Mouse (Mus musculus): ENCODE results near the gene Cyp2j12. TPM values are rescaled to one million over a fixed set of nuclear protein-coding genes. Genes with fewer than 3 reads are reported as not detected.
A peak's percentile ranks its signal among the peaks of the same experiment; 100 is the strongest.
"Not testable (repeated sequence)": the region's sequence is repeated elsewhere in the genome, so short reads cannot be mapped to it uniquely, and the experiment has no call there.

The Cyp2j12 gene
- total RNA-seq (2012; rRNA removed), result not detected in 2 replicates

DNA sequence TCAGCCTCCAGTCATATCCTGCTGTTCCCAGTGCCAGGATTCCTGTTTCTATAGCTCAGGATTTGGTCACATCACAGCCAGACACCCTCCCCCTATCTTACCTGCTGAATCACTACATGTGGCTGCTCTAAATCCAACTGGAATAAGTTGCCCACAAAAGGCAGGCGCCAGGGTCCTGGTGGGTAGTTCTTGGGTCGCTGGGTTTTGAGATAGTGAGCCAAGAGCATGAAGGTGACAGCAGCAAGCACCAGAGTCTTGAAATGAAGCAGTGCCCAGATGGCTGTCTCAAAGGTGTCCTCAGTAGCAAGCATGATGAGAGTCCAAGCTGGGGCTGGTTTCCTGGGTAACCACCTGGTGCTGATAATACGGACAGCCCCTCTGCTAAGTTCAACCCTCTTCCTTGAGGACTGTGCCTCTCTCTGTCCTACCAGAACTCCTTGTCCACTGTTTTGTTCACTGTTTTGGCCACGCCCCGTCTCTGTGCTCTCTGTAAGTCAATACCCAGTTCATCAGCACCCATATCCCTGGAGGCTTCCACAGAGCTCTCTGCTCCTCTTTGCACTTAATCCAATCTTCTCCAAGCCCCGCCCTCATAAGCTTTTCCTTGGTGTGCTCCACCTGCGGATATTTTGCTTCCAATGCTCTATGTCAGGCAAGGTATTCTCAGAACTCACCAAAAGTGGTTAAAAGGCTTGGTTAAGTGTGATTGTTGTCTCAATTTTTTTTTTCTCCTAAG, at the start of gene Cyp2j12:
Gene Cyp2j12, minus strand, starts transcription at position 421 of the 736 bp plus-strand sequence.
- TF ChIP-seq CHD2 (IDR thresholded peaks at IDR 0.05; ENCODE audit: low read depth, low read length) (no peak), HCFC1 (IDR thresholded peaks at IDR 0.05; ENCODE audit: borderline replicate concordance, insufficient read depth, low read length) (no peak), ZC3H11A (IDR thresholded peaks at IDR 0.05; ENCODE audit: borderline replicate concordance, low read depth, low read length) (no peak), MAFK (IDR thresholded peaks at IDR 0.05; ENCODE audit: insufficient read depth, low read depth, low read length) (no peak), ZNF384 (IDR thresholded peaks at IDR 0.05; ENCODE audit: low read depth, low read length) (no peak)
- in situ Hi-C loops (cut with MboI; ENCODE audit: low sequenced_read_pairs in 2 of 2, unreplicated experiment in 2 of 2), result no loop called here

GRCm38 (mm10) chr4:96189321-96189720, 48.4 kb upstream of the Cyp2j12 start:
- H3K9me3 ChIP-seq (ENCODE audit: control insufficient read depth, insufficient read depth, low read depth, low read length); DNase-seq (ENCODE audit: low read depth, low spot score); in situ Hi-C loops (cut with MboI; ENCODE audit: low sequenced_read_pairs in 2 of 2, unreplicated experiment in 2 of 2); H3K9ac ChIP-seq (ENCODE audit: insufficient read depth, low read depth, low read length, poor library complexity, severe bottlenecking); H3K4me3 ChIP-seq (ENCODE audit: insufficient read depth in 1 of 2, low read depth in 1 of 2, low read length in 2 of 2, poor library complexity in 1 of 2, severe bottlenecking in 1 of 2); H3K36me3 ChIP-seq (ENCODE audit: control insufficient read depth, insufficient read depth, low read length, poor library complexity, severe bottlenecking); H3K4me1 ChIP-seq (ENCODE audit: control insufficient read depth in 2 of 2, insufficient read depth in 2 of 2, low read length in 2 of 2, poor library complexity in 1 of 2): not testable (repeated sequence)
- peak overlapping the region; percentile 3; the same call in 1 of the 2 replicates for H3K27ac ChIP-seq (ENCODE audit: insufficient read depth, low read depth, low read length, poor library complexity, severe bottlenecking)

More for the DNA sequence above, at the start of gene Cyp2j12:
- no peak within 1 kb of the TSS for H3K9ac ChIP-seq (ENCODE audit: insufficient read depth, low read depth, low read length, poor library complexity, severe bottlenecking)
- no peak for DNase-seq (ENCODE audit: low read depth, low spot score)
- no peaks in the 10 kb centered on the region for H3K4me1 ChIP-seq (ENCODE audit: control insufficient read depth in 2 of 2, insufficient read depth in 2 of 2, low read length in 2 of 2, poor library complexity in 1 of 2)
- H3K9me3 ChIP-seq (ENCODE audit: control insufficient read depth, insufficient read depth, low read depth, low read length), result no peaks in the 10 kb centered on the region
- H3K36me3 ChIP-seq (ENCODE audit: control insufficient read depth, insufficient read depth, low read length, poor library complexity, severe bottlenecking), result no peaks in the 10 kb centered on the region
- no peak within 1 kb of the TSS for H3K4me3 ChIP-seq (ENCODE audit: insufficient read depth in 1 of 2, low read depth in 1 of 2, low read length in 2 of 2, poor library complexity in 1 of 2, severe bottlenecking in 1 of 2)
- H3K27ac ChIP-seq (ENCODE audit: insufficient read depth, low read depth, low read length, poor library complexity, severe bottlenecking), result no peak within 1 kb of the TSS

DNA sequence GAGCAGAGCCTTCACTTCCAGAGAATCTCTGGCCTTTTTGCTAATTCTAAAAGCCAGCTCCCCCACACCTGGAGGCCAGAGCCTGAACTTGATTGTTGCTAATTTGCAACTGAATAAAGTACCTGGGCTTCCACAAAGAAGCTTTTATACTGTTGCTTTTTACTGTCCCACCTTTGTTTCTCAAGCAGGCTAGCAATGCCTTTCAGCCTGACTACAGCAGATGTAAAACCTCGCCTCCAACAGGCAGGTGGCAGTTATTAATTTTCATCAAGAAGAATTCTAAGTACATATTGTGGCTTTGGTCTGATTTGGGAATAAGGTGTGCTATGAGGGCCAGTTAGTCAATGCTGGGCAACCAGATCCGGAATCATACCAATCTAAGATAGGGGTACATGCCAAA, 47.7 kb upstream of the Cyp2j12 start:
- in situ Hi-C loops (cut with MboI; ENCODE audit: low sequenced_read_pairs in 2 of 2, unreplicated experiment in 2 of 2); H3K36me3 ChIP-seq (ENCODE audit: control insufficient read depth, insufficient read depth, low read length, poor library complexity, severe bottlenecking); H3K4me3 ChIP-seq (ENCODE audit: insufficient read depth in 1 of 2, low read depth in 1 of 2, low read length in 2 of 2, poor library complexity in 1 of 2, severe bottlenecking in 1 of 2); H3K9ac ChIP-seq (ENCODE audit: insufficient read depth, low read depth, low read length, poor library complexity, severe bottlenecking); H3K9me3 ChIP-seq (ENCODE audit: control insufficient read depth, insufficient read depth, low read depth, low read length); H3K4me1 ChIP-seq (ENCODE audit: control insufficient read depth in 2 of 2, insufficient read depth in 2 of 2, low read length in 2 of 2, poor library complexity in 1 of 2); DNase-seq (ENCODE audit: low read depth, low spot score): not testable (repeated sequence)
- H3K27ac ChIP-seq (ENCODE audit: insufficient read depth, low read depth, low read length, poor library complexity, severe bottlenecking), result peak overlapping the region; percentile 3; the same call in 1 of the 2 replicates

- H3K36me3 ChIP-seq (ENCODE audit: control insufficient read depth, insufficient read depth, low read length, poor library complexity, severe bottlenecking); in situ Hi-C loops (cut with MboI; ENCODE audit: low sequenced_read_pairs in 2 of 2, unreplicated experiment in 2 of 2): not testable (repeated sequence)
Observed at GRCm38 (mm10) chr4:96188146-96188545, 47.2 kb upstream of the Cyp2j12 start.

DNA sequence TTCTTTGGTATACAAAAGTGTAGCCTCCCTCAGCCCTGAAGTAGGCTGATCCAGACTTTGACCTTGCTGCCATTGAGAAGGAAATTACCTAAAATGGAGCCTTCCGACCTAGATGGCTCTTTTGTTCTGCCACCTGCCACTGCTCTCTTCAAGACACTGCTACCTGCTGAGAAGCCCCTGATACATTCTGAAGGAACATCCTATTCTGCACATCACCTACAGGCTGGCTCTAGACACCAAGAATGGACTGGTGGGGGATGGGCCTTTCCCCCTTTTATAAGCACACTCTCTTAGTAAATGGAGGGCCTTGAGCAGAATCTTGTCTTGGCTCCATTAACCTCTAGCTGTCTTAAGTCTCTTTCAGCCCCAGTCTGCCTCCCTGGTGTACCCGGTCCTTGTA, 43.8 kb upstream of the Cyp2j12 start:
- H3K4me1 ChIP-seq (ENCODE audit: control insufficient read depth in 2 of 2, insufficient read depth in 2 of 2, low read length in 2 of 2, poor library complexity in 1 of 2); H3K9me3 ChIP-seq (ENCODE audit: control insufficient read depth, insufficient read depth, low read depth, low read length); in situ Hi-C loops (cut with MboI; ENCODE audit: low sequenced_read_pairs in 2 of 2, unreplicated experiment in 2 of 2); DNase-seq (ENCODE audit: low read depth, low spot score); H3K4me3 ChIP-seq (ENCODE audit: insufficient read depth in 1 of 2, low read depth in 1 of 2, low read length in 2 of 2, poor library complexity in 1 of 2, severe bottlenecking in 1 of 2); H3K9ac ChIP-seq (ENCODE audit: insufficient read depth, low read depth, low read length, poor library complexity, severe bottlenecking); H3K36me3 ChIP-seq (ENCODE audit: control insufficient read depth, insufficient read depth, low read length, poor library complexity, severe bottlenecking): not testable (repeated sequence)
- H3K27ac ChIP-seq (ENCODE audit: insufficient read depth, low read depth, low read length, poor library complexity, severe bottlenecking), result peak overlapping the region; percentile 69

More at GRCm38 (mm10) chr4:96188146-96188545, 47.2 kb upstream of the Cyp2j12 start:
- not testable (repeated sequence) for H3K4me1 ChIP-seq (ENCODE audit: control insufficient read depth in 2 of 2, insufficient read depth in 2 of 2, low read length in 2 of 2, poor library complexity in 1 of 2); H3K9ac ChIP-seq (ENCODE audit: insufficient read depth, low read depth, low read length, poor library complexity, severe bottlenecking); H3K4me3 ChIP-seq (ENCODE audit: insufficient read depth in 1 of 2, low read depth in 1 of 2, low read length in 2 of 2, poor library complexity in 1 of 2, severe bottlenecking in 1 of 2); DNase-seq (ENCODE audit: low read depth, low spot score); H3K9me3 ChIP-seq (ENCODE audit: control insufficient read depth, insufficient read depth, low read depth, low read length)
- H3K27ac ChIP-seq (ENCODE audit: insufficient read depth, low read depth, low read length, poor library complexity, severe bottlenecking), result peak overlapping the region; percentile 56; the same call in 1 of the 2 replicates

All from ES-E14 (cell line).